ENCODE assay signal across 10 mouse cellular contexts in genomic region chr7:71216808-71217207, GRCm38 (mm10).
DNase-seq lines count a peak whose midpoint lies in the region; ATAC-seq lines count a peak whose summit lies in the region.
"Had no signal": no experiment of that assay in that cellular context is flagged by ENCODE, and none has a peak within 500 bp of the region (broad histone marks: within the 10 kb centered on the region; RNA-seq: fewer than 3 reads in every experiment).

No protein-coding gene starts in this region.

- no peak overlapping the region for H3K9ac ChIP-seq in kidney, embryonic 14.5 days (ENCODE audit: low read depth, low read length)
- no peak overlapping the region for H3K9ac ChIP-seq in stomach, embryonic 14.5 days (replicated peaks; ENCODE audit: low read depth, low read length)

- peak; percentile 47 to 79 for DNase-seq in adrenal gland, adult (ENCODE audit: inconsistent age in 2 of 2, low spot score in 1 of 2)
- no peak for DNase-seq in adrenal gland, postnatal 4 days (ENCODE audit: low spot score in 2 of 2)
- peak; percentile 78 for DNase-seq in ovary, adult 18-20 months (ENCODE audit: low spot score)
- DNase-seq in ovary, postnatal 10 days (ENCODE audit: low spot score), result no peak
- no peak for DNase-seq in thymus, adult 18-20 months
- no peak for DNase-seq in right cerebral cortex, postnatal 25 days
- DNase-seq: cerebellum, adult 2 months; midbrain, embryonic 14.5 days had no signal

- H3K4me3 ChIP-seq in kidney, embryonic 14.5 days (ENCODE audit: low read length), result no peak overlapping the region
- no peak overlapping the region for H3K4me3 ChIP-seq in stomach, embryonic 14.5 days (ENCODE audit: low read depth, low read length)

- peak; percentile 62; the same call in 1 of the 2 replicates for ATAC-seq in kidney, embryonic 14.5 days (ENCODE audit: low FRiP score, low TSS enrichment)
- no peak for ATAC-seq in stomach, embryonic 14.5 days (ENCODE audit: insufficient number of reproducible peaks, insufficient read depth, low FRiP score, low read depth)

- H3K9me3 ChIP-seq in kidney, embryonic 14.5 days (ENCODE audit: control insufficient read depth, low read length), result no peaks in the 10 kb centered on the region
- H3K9me3 ChIP-seq in stomach, embryonic 14.5 days (ENCODE audit: control insufficient read depth, low read depth, low read length), result no peaks in the 10 kb centered on the region

- peak overlapping the region; percentile 27; the same call in 1 of the 2 replicates for H3K27ac ChIP-seq in kidney, embryonic 14.5 days (ENCODE audit: low read depth, low read length)
- peak overlapping the region; percentile 66; the same call in 1 of the 2 replicates for H3K27ac ChIP-seq in stomach, embryonic 14.5 days (ENCODE audit: low read length)

- no peaks in the 10 kb centered on the region for H3K27me3 ChIP-seq in kidney, embryonic 14.5 days (ENCODE audit: control insufficient read depth, insufficient read depth, low read length)
- H3K27me3 ChIP-seq in stomach, embryonic 14.5 days (ENCODE audit: control insufficient read depth, insufficient read depth, low read length), result no peaks in the 10 kb centered on the region

- WGBS in kidney, embryonic 14.5 days, result 49% methylated on average over 2 of the region's 2 CpGs
- WGBS in stomach, embryonic 14.5 days, result 23% methylated on average over 2 of the region's 2 CpGs

- no peak overlapping the region for H3K4me2 ChIP-seq in kidney, embryonic 14.5 days (replicated peaks; ENCODE audit: low read depth, low read length)
- H3K4me2 ChIP-seq in stomach, embryonic 14.5 days (replicated peaks; ENCODE audit: low read depth, low read length), result no peak overlapping the region

- no peaks in the 10 kb centered on the region for H3K36me3 ChIP-seq in kidney, embryonic 14.5 days (ENCODE audit: control insufficient read depth, insufficient read depth, low read length)
- no peaks in the 10 kb centered on the region for H3K36me3 ChIP-seq in stomach, embryonic 14.5 days (ENCODE audit: control insufficient read depth, insufficient read depth, low read length)

- no peaks in the 10 kb centered on the region for H3K4me1 ChIP-seq in kidney, embryonic 14.5 days (ENCODE audit: control insufficient read depth, insufficient read depth, low read length)
- H3K4me1 ChIP-seq in stomach, embryonic 14.5 days (ENCODE audit: control insufficient read depth, insufficient read depth, low read length), result peaks cover 11% of the 10 kb centered on the region

Comparison
In these comparisons a context has a peak if more than half of its experiments do, and no peak if none do; other contexts are left out.
1. DNase-seq: peak in adrenal gland, adult (2 of 2) and ovary, adult 18-20 months (single experiment); none in adrenal gland, postnatal 4 days (0 of 2), ovary, postnatal 10 days (single experiment), thymus, adult 18-20 months (0 of 2) and right cerebral cortex, postnatal 25 days (single experiment).